Mouse (Mus musculus) limb, embryonic 11.5 days (tissue): Measurements from ENCODE around the gene Olfr684. TPM values are rescaled to one million over a fixed set of nuclear protein-coding genes. Genes with fewer than 3 reads are reported as not detected.

Source experiments
- ATAC-seq: fragments of 200-750 bp; cut with Nextera tagmentation; 2 replicates; pipeline ENCODE4 v1.8.0; 2017; ENCODE audit warnings: low read depth; ENCODE audit not compliant: insufficient number of reproducible peaks, low FRiP score, low TSS enrichment
- DNase-seq: peaks from one replicate; pipeline ENCODE4 v3.0.0-alpha.2; 2015; ENCODE audit warnings: low spot score
- H3K27ac ChIP-seq: fragments of 300-500 bp; sonication (generic); replicated peaks from 2 replicates; pipeline ENCODE4 v1.5.1; 2014; ENCODE audit warnings: low read depth, mild to moderate bottlenecking, low read length
- H3K27me3 ChIP-seq: fragments of 300-500 bp; sonication (generic); 2 replicates; pipeline ENCODE4 v1.6.1; 2014; ENCODE audit warnings: mild to moderate bottlenecking, low read length, mixed read lengths; ENCODE audit not compliant: control insufficient read depth, insufficient read depth
- H3K36me3 ChIP-seq: fragments of 300-500 bp; sonication (generic); 2 replicates; pipeline ENCODE4 v1.6.1; 2014; ENCODE audit warnings: mild to moderate bottlenecking, low read length, moderate library complexity, mixed read lengths; ENCODE audit not compliant: control insufficient read depth, insufficient read depth
- H3K4me1 ChIP-seq: fragments of 300-500 bp; sonication (generic); 2 replicates; pipeline ENCODE4 v1.6.1; 2014; ENCODE audit warnings: low read length, mixed read lengths; ENCODE audit not compliant: control insufficient read depth, insufficient read depth
- H3K4me2 ChIP-seq: fragments of 300-500 bp; sonication (generic); 2 replicates; pipeline ENCODE4 v1.6.1; 2014; ENCODE audit warnings: low read depth, mild to moderate bottlenecking, moderate library complexity; ENCODE audit not compliant: severe bottlenecking
- H3K4me3 ChIP-seq: fragments of 300-500 bp; sonication (generic); 2 replicates; pipeline ENCODE4 v1.5.1; 2014; ENCODE audit warnings: low read depth, low read length
- H3K9ac ChIP-seq: fragments of 300-500 bp; sonication (generic); 2 replicates; pipeline ENCODE4 v1.6.1; 2014; ENCODE audit warnings: mild to moderate bottlenecking, low read length
- H3K9me3 ChIP-seq: fragments of 300-500 bp; sonication (generic); 2 replicates; pipeline ENCODE4 v1.6.1; 2016; ENCODE audit warnings: low read length; ENCODE audit not compliant: control insufficient read depth
- WGBS: fragments of 180-500 bp; shearing (Covaris S2); extraction: QIAGEN DNeasy Blood & Tissue Kit; methylation state at CpG from one replicate; pipeline ENCODE4 v1.1.7; 2014; 5-methylcytosine and 5-hydroxymethylcytosine counted together
- polyA plus RNA-seq: library from polyadenylated mRNA; unstranded; fragments of >200 nt; fragmentation: Nextera tagmentation; extraction: Ambion mirVana; gene quantifications from 2 replicates; pipeline ENCODE4 v1.2.1, GENCODE M21; 2014

Gene Olfr684
- not detected in 2 replicates for polyA plus RNA-seq

- no peaks in the 10 kb centered on the region for H3K9me3 ChIP-seq
- no peak within 1 kb of the TSS for H3K4me2 ChIP-seq
- WGBS: 76% methylated on average over 1 of the region's 1 CpGs
- no peak within 1 kb of the TSS for H3K27ac ChIP-seq
- no peak within 1 kb of the TSS for H3K4me3 ChIP-seq
- no peaks in the 10 kb centered on the region for H3K36me3 ChIP-seq
- H3K4me1 ChIP-seq: no peaks in the 10 kb centered on the region
- no peak for ATAC-seq
- DNase-seq: no peak
- H3K9ac ChIP-seq: no peak within 1 kb of the TSS
- H3K27me3 ChIP-seq: no peaks in the 10 kb centered on the region
Measured at GRCm38 (mm10) chr7:105163553-105163952, at the start of gene Olfr684. TSS of gene Olfr684 (minus strand) at chr7:105163653.

GRCm38 (mm10) chr7:105207385-105207784 lies 43.9 kb upstream of the Olfr684 start, which contains the start of gene Olfr686:
TSS of gene Olfr686 (minus strand) at chr7:105207485.
- Histone ChIP-seq H3K9ac (no peak within 1 kb of the TSS), H3K4me2 (no peak within 1 kb of the TSS), H3K27ac (no peak within 1 kb of the TSS), H3K36me3 (no peaks in the 10 kb centered on the region), H3K4me3 (no peak within 1 kb of the TSS), H3K27me3 (no peaks in the 10 kb centered on the region), H3K4me1 (no peaks in the 10 kb centered on the region), H3K9me3 (no peaks in the 10 kb centered on the region)
- DNase-seq: no peak
- ATAC-seq: no peak

GRCm38 (mm10) chr7:105185912-105186311 lies 22.5 kb upstream of the Olfr684 start, which contains the start of gene Olfr685:
TSS of gene Olfr685 (minus strand) at chr7:105186012.
- Histone ChIP-seq H3K4me1 (no peaks in the 10 kb centered on the region), H3K4me2 (no peak within 1 kb of the TSS)
- ATAC-seq: no peak

GRCm38 (mm10) chr7:105170773-105171172 lies 7.3 kb upstream of the Olfr684 start:
- ATAC-seq (no peak), DNase-seq (no peak)

More at GRCm38 (mm10) chr7:105185912-105186311, 22.5 kb upstream of the Olfr684 start, which contains the start of gene Olfr685:
- H3K36me3 ChIP-seq: no peaks in the 10 kb centered on the region
- no peaks in the 10 kb centered on the region for H3K27me3 ChIP-seq
- no peak within 1 kb of the TSS for H3K4me3 ChIP-seq
- no peak for DNase-seq
- no peak within 1 kb of the TSS for H3K27ac ChIP-seq
- 72% methylated on average over 1 of the region's 1 CpGs for WGBS
- no peak within 1 kb of the TSS for H3K9ac ChIP-seq
- H3K9me3 ChIP-seq: no peaks in the 10 kb centered on the region

GRCm38 (mm10) chr7:105146912-105147311 lies 16.5 kb downstream of the Olfr684 start, which contains the start of gene Olfr683:
TSS of gene Olfr683 (minus strand) at chr7:105147012.
- Histone ChIP-seq H3K9ac (no peak within 1 kb of the TSS), H3K27ac (no peak within 1 kb of the TSS), H3K9me3 (no peaks in the 10 kb centered on the region), H3K27me3 (no peaks in the 10 kb centered on the region), H3K4me3 (no peak within 1 kb of the TSS), H3K4me1 (no peaks in the 10 kb centered on the region), H3K36me3 (no peaks in the 10 kb centered on the region), H3K4me2 (no peak within 1 kb of the TSS)
- ATAC-seq (no peak), DNase-seq (no peak)
- WGBS: 84% methylated on average over 1 of the region's 1 CpGs

More at GRCm38 (mm10) chr7:105170773-105171172, 7.3 kb upstream of the Olfr684 start:
- no peaks in the 10 kb centered on the region for H3K27me3 ChIP-seq
- H3K4me3 ChIP-seq: no peak overlapping the region
- no peaks in the 10 kb centered on the region for H3K4me1 ChIP-seq
- 54% methylated on average over 4 of the region's 4 CpGs for WGBS
- no peaks in the 10 kb centered on the region for H3K36me3 ChIP-seq
- H3K27ac ChIP-seq: no peak overlapping the region
- no peaks in the 10 kb centered on the region for H3K9me3 ChIP-seq
- no peak overlapping the region for H3K9ac ChIP-seq
- no peak overlapping the region for H3K4me2 ChIP-seq

- Histone ChIP-seq H3K4me1 (no peaks in the 10 kb centered on the region), H3K27ac (no peak overlapping the region), H3K27me3 (no peaks in the 10 kb centered on the region), H3K9me3 (no peaks in the 10 kb centered on the region), H3K4me3 (no peak overlapping the region), H3K9ac (no peak overlapping the region), H3K4me2 (no peak overlapping the region), H3K36me3 (no peaks in the 10 kb centered on the region)
- 75% methylated on average over 2 of the region's 2 CpGs for WGBS
- ATAC-seq: no peak
- no peak for DNase-seq
Measured at GRCm38 (mm10) chr7:105141275-105141674, 22.2 kb downstream of the Olfr684 start.

- H3K4me2 ChIP-seq: no peak within 1 kb of the TSS
- H3K27me3 ChIP-seq: no peaks in the 10 kb centered on the region
- H3K27ac ChIP-seq: no peak within 1 kb of the TSS
- DNase-seq: no peak
- no peaks in the 10 kb centered on the region for H3K36me3 ChIP-seq
- H3K9me3 ChIP-seq: no peaks in the 10 kb centered on the region
- no peaks in the 10 kb centered on the region for H3K4me1 ChIP-seq
- no peak within 1 kb of the TSS for H3K4me3 ChIP-seq
- ATAC-seq: no peak
- no peak within 1 kb of the TSS for H3K9ac ChIP-seq
Measured at GRCm38 (mm10) chr7:105116536-105116935, 46.9 kb downstream of the Olfr684 start, which contains the start of gene Olfr681. TSS of gene Olfr681 (plus strand) at chr7:105116836.
